ENCODE assay signal across 17 mouse cellular contexts in the genomic region with DNA sequence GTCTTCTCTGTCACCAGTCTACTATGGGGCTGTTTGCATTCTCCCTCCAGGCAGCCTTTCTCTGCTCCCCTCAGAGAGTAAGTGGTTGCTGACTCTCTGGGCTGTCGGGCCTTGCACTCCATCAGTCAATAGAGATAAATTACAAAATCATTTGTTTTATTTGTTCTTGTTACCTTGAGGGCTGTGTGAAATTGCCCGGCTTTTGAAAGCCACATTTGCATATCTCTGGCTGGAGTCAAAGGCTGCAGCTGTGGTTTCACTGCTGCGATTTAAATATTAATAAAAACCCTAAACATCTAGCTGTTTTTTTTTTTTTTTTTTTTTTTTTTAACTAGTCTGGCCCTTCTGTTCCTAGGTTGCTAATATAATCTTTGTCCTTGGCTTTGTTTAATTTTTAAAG. TPM values are rescaled to one million over a fixed set of nuclear protein-coding genes. Genes with fewer than 3 reads are reported as not detected.
DNase-seq lines count a peak whose midpoint lies in the region; ATAC-seq and TF ChIP-seq lines count a peak whose summit lies in the region.
"Had no signal": no experiment of that assay in that cellular context is flagged by ENCODE, and none has a peak within 500 bp of the region (broad histone marks: within the 10 kb centered on the region; RNA-seq: fewer than 3 reads in every experiment).

No protein-coding gene starts in this region.

- no peak for TF ChIP-seq CTCF in hindbrain, postnatal 0 days (IDR thresholded peaks at IDR 0.05; ENCODE audit: low read depth)

- H3K9ac ChIP-seq in hindbrain, embryonic 11.5 days (ENCODE audit: low read depth, low read length), result no peak overlapping the region
- no peak overlapping the region for H3K9ac ChIP-seq in hindbrain, postnatal 0 days (replicated peaks; ENCODE audit: low read length)
- H3K9ac ChIP-seq in liver, embryonic 13.5 days, result 0 out of 2 replicates have a peak overlapping the region, but pooled peaks have one; percentile 23
- no peak overlapping the region for H3K9ac ChIP-seq in kidney, embryonic 16.5 days (replicated peaks; ENCODE audit: low read length)
- H3K9ac ChIP-seq: embryonic facial prominence, embryonic 15.5 days; limb, embryonic 13.5 days had no signal

- H3K4me3 ChIP-seq in hindbrain, embryonic 11.5 days (ENCODE audit: low read depth, low read length), result no peak overlapping the region
- no peak overlapping the region for H3K4me3 ChIP-seq in hindbrain, postnatal 0 days (ENCODE audit: low read length)
- no peak overlapping the region for H3K4me3 ChIP-seq in embryonic facial prominence, embryonic 10.5 days
- no peak overlapping the region for H3K4me3 ChIP-seq in liver, embryonic 13.5 days (replicated peaks)
- no peak overlapping the region for H3K4me3 ChIP-seq in kidney, embryonic 16.5 days (ENCODE audit: low read length)
- H3K4me3 ChIP-seq: embryonic facial prominence, embryonic 15.5 days; layer of hippocampus, adult 2 months; limb, embryonic 13.5 days had no signal

- H3K9me3 ChIP-seq in hindbrain, embryonic 11.5 days (ENCODE audit: control insufficient read depth, low read length), result no peaks in the 10 kb centered on the region
- no peaks in the 10 kb centered on the region for H3K9me3 ChIP-seq in hindbrain, postnatal 0 days (ENCODE audit: low read length)
- H3K9me3 ChIP-seq in embryonic facial prominence, embryonic 10.5 days, result no peaks in the 10 kb centered on the region
- H3K9me3 ChIP-seq in liver, embryonic 13.5 days (replicated peaks), result no peaks in the 10 kb centered on the region
- no peaks in the 10 kb centered on the region for H3K9me3 ChIP-seq in kidney, embryonic 16.5 days (ENCODE audit: low read length)
- H3K9me3 ChIP-seq: embryonic facial prominence, embryonic 15.5 days; limb, embryonic 13.5 days had no signal

- no peaks in the 10 kb centered on the region for H3K36me3 ChIP-seq in hindbrain, embryonic 11.5 days (ENCODE audit: control insufficient read depth, insufficient read depth, low read length)
- H3K36me3 ChIP-seq in hindbrain, postnatal 0 days (ENCODE audit: insufficient read depth, low read length), result no peaks in the 10 kb centered on the region
- H3K36me3 ChIP-seq in embryonic facial prominence, embryonic 10.5 days (replicated peaks), result peaks cover 27% of the 10 kb centered on the region
- peaks cover 21% of the 10 kb centered on the region for H3K36me3 ChIP-seq in liver, embryonic 13.5 days
- H3K36me3 ChIP-seq in kidney, embryonic 16.5 days (ENCODE audit: insufficient read depth, low read length), result peaks cover 3% of the 10 kb centered on the region; the same call in 1 of the 2 replicates

- H3K4me1 ChIP-seq in hindbrain, embryonic 11.5 days (replicated peaks; ENCODE audit: control insufficient read depth, insufficient read depth, low read length), result peaks cover 8% of the 10 kb centered on the region; the same call in 1 of the 2 replicates
- H3K4me1 ChIP-seq in hindbrain, postnatal 0 days (ENCODE audit: insufficient read depth, low read length), result peaks cover 6% of the 10 kb centered on the region; the same call in 1 of the 2 replicates
- peaks cover 35% of the 10 kb centered on the region for H3K4me1 ChIP-seq in embryonic facial prominence, embryonic 10.5 days
- H3K4me1 ChIP-seq in liver, embryonic 13.5 days (replicated peaks), result peaks cover 69% of the 10 kb centered on the region
- H3K4me1 ChIP-seq in kidney, embryonic 16.5 days (ENCODE audit: insufficient read depth, low read length), result 0 out of 2 replicates have a peak, but pooled peaks cover 3% of the 10 kb centered on the region

- no peaks in the 10 kb centered on the region for H3K27me3 ChIP-seq in hindbrain, embryonic 11.5 days (ENCODE audit: control insufficient read depth, insufficient read depth, low read length)
- H3K27me3 ChIP-seq in hindbrain, postnatal 0 days (ENCODE audit: insufficient read depth, low read length), result no peaks in the 10 kb centered on the region
- no peaks in the 10 kb centered on the region for H3K27me3 ChIP-seq in embryonic facial prominence, embryonic 10.5 days (replicated peaks; ENCODE audit: low read depth, poor library complexity, severe bottlenecking)
- H3K27me3 ChIP-seq in liver, embryonic 13.5 days, result peaks cover 8% of the 10 kb centered on the region
- H3K27me3 ChIP-seq in kidney, embryonic 16.5 days (ENCODE audit: insufficient read depth, low read length), result no peaks in the 10 kb centered on the region
- H3K27me3 ChIP-seq: embryonic facial prominence, embryonic 15.5 days had no signal

- WGBS in hindbrain, embryonic 11.5 days, result 34% methylated on average over 3 of the region's 3 CpGs
- 18% methylated on average over 3 of the region's 3 CpGs for WGBS in hindbrain, postnatal 0 days
- WGBS in embryonic facial prominence, embryonic 10.5 days, result 58% methylated on average over 3 of the region's 3 CpGs
- WGBS in liver, embryonic 13.5 days (ENCODE audit: insufficient replicate concordance), result 33% methylated on average over 3 of the region's 3 CpGs
- 46% methylated on average over 3 of the region's 3 CpGs for WGBS in kidney, embryonic 16.5 days

- no peak for ATAC-seq in hindbrain, embryonic 11.5 days (ENCODE audit: low FRiP score)
- ATAC-seq in hindbrain, postnatal 0 days, result no peak
- ATAC-seq in liver, embryonic 13.5 days (ENCODE audit: low read depth), result no peak
- no peak for ATAC-seq in granulocyte monocyte progenitor cell, adult 5-6 weeks (replicated peaks; ENCODE audit: poor library complexity, severe bottlenecking)
- ATAC-seq in kidney, embryonic 16.5 days (ENCODE audit: low FRiP score, low TSS enrichment), result no peak

- DNase-seq in hindbrain, embryonic 11.5 days (ENCODE audit: low spot score), result no peak
- DNase-seq in hindbrain, postnatal 0 days (ENCODE audit: low spot score), result no peak
- peak; percentile 29 for DNase-seq in A20 (ENCODE audit: low read depth, low spot score)
- DNase-seq in embryonic facial prominence, embryonic 10.5 days (ENCODE audit: low spot score), result no peak
- DNase-seq in liver, embryonic 13.5 days, result no peak
- no peak for DNase-seq in right cerebral cortex, postnatal 25 days
- DNase-seq: cerebellum, adult 18-20 months; heart, postnatal 14 days; lung, postnatal 10 days; right cerebral cortex, postnatal 4 days; thymus, postnatal 14 days had no signal

- peak overlapping the region; percentile 89 for H3K27ac ChIP-seq in hindbrain, embryonic 11.5 days (ENCODE audit: low read depth, low read length)
- no peak overlapping the region for H3K27ac ChIP-seq in hindbrain, postnatal 0 days
- peak overlapping the region; percentile 61; the same call in 1 of the 2 replicates for H3K27ac ChIP-seq in embryonic facial prominence, embryonic 10.5 days (replicated peaks)
- H3K27ac ChIP-seq in liver, embryonic 13.5 days, result peak overlapping the region; percentile 80
- H3K27ac ChIP-seq in kidney, embryonic 16.5 days (ENCODE audit: low read length), result no peak overlapping the region
- H3K27ac ChIP-seq: embryonic facial prominence, embryonic 15.5 days; layer of hippocampus, adult 2 months; limb, embryonic 13.5 days had no signal

- no peak overlapping the region for H3K4me2 ChIP-seq in hindbrain, embryonic 11.5 days (replicated peaks; ENCODE audit: low read depth, low read length)
- no peak overlapping the region for H3K4me2 ChIP-seq in hindbrain, postnatal 0 days (ENCODE audit: low read depth, low read length)
- peak overlapping the region; percentile 56; the same call in 1 of the 2 replicates for H3K4me2 ChIP-seq in liver, embryonic 13.5 days
- no peak overlapping the region for H3K4me2 ChIP-seq in kidney, embryonic 16.5 days (replicated peaks; ENCODE audit: low read depth, low read length)
- H3K4me2 ChIP-seq: embryonic facial prominence, embryonic 15.5 days; limb, embryonic 13.5 days had no signal

RNA-seq across cellular contexts. Expression of a gene that starts 17.8 kb away (rescaled TPM):
- 74.5 and 89.4 TPM in 2 replicates for polyA plus RNA-seq in hindbrain, embryonic 11.5 days (2014; fragmentation: Nextera tagmentation; extraction: Ambion mirVana)
- total RNA-seq in hindbrain, postnatal 0 days (2014; rRNA removed), result 290 and 295 TPM in 2 replicates
- 106 and 114 TPM in 2 replicates for polyA plus RNA-seq in hindbrain, postnatal 0 days (2015; fragmentation: Nextera tagmentation; extraction: Ambion mirVana)
- polyA plus RNA-seq in embryonic facial prominence, embryonic 10.5 days (2016; fragmentation: Nextera tagmentation; extraction: Ambion mirVana), result 21.3 and 29.6 TPM in 2 replicates
- 8.8 and 8.9 TPM in 2 replicates for polyA plus RNA-seq in liver, embryonic 13.5 days (2015; fragmentation: Nextera tagmentation; extraction: Ambion mirVana)
- total RNA-seq in granulocyte monocyte progenitor cell, adult 5-6 weeks (2014; fragmentation: Nextera tagmentation), result 77.1 and 85.8 TPM in 2 replicates
- 56.3 and 66.2 TPM in 2 replicates for total RNA-seq in granulocyte monocyte progenitor cell, adult 5-6 weeks (2017)
- 36.5 and 39.3 TPM in 2 replicates for polyA plus RNA-seq in kidney, embryonic 16.5 days (2015; fragmentation: Nextera tagmentation; extraction: Ambion mirVana)

RNA-seq across cellular contexts. Expression of a gene that starts 19.0 kb away (rescaled TPM):
- 88.0 and 127 TPM in 2 replicates for polyA plus RNA-seq in hindbrain, embryonic 11.5 days (2014; fragmentation: Nextera tagmentation; extraction: Ambion mirVana)
- total RNA-seq in hindbrain, postnatal 0 days (2014; rRNA removed), result 103 and 140 TPM in 2 replicates
- polyA plus RNA-seq in hindbrain, postnatal 0 days (2015; fragmentation: Nextera tagmentation; extraction: Ambion mirVana), result 143 and 154 TPM in 2 replicates
- 16.5 and 31.6 TPM in 2 replicates for polyA plus RNA-seq in embryonic facial prominence, embryonic 10.5 days (2016; fragmentation: Nextera tagmentation; extraction: Ambion mirVana)
- 3.1 and 3.4 TPM in 2 replicates for polyA plus RNA-seq in liver, embryonic 13.5 days (2015; fragmentation: Nextera tagmentation; extraction: Ambion mirVana)
- total RNA-seq in granulocyte monocyte progenitor cell, adult 5-6 weeks (2014; fragmentation: Nextera tagmentation), result 1.4 and 3.0 TPM in 2 replicates
- 0.52 and 2.2 TPM in 2 replicates for total RNA-seq in granulocyte monocyte progenitor cell, adult 5-6 weeks (2017)
- polyA plus RNA-seq in kidney, embryonic 16.5 days (2015; fragmentation: Nextera tagmentation; extraction: Ambion mirVana), result 10.9 and 11.3 TPM in 2 replicates

RNA-seq across cellular contexts. Expression of a gene that starts 35.6 kb away (rescaled TPM):
- 4.5 and 5.0 TPM in 2 replicates for polyA plus RNA-seq in hindbrain, embryonic 11.5 days (2014; fragmentation: Nextera tagmentation; extraction: Ambion mirVana)
- 3.9 and 4.2 TPM in 2 replicates for total RNA-seq in hindbrain, postnatal 0 days (2014; rRNA removed)
- 5.3 and 5.8 TPM in 2 replicates for polyA plus RNA-seq in hindbrain, postnatal 0 days (2015; fragmentation: Nextera tagmentation; extraction: Ambion mirVana)
- polyA plus RNA-seq in embryonic facial prominence, embryonic 10.5 days (2016; fragmentation: Nextera tagmentation; extraction: Ambion mirVana), result 2.1 and 3.1 TPM in 2 replicates
- polyA plus RNA-seq in liver, embryonic 13.5 days (2015; fragmentation: Nextera tagmentation; extraction: Ambion mirVana), result 31.4 and 33.0 TPM in 2 replicates
- 26.9 and 29.5 TPM in 2 replicates for total RNA-seq in granulocyte monocyte progenitor cell, adult 5-6 weeks (2014; fragmentation: Nextera tagmentation)
- total RNA-seq in granulocyte monocyte progenitor cell, adult 5-6 weeks (2017), result 27.7 and 33.0 TPM in 2 replicates
- 17.9 and 18.6 TPM in 2 replicates for polyA plus RNA-seq in kidney, embryonic 16.5 days (2015; fragmentation: Nextera tagmentation; extraction: Ambion mirVana)

RNA-seq across cellular contexts. Expression of a gene that starts 41.7 kb away (rescaled TPM):
- 387 and 395 TPM in 2 replicates for polyA plus RNA-seq in hindbrain, embryonic 11.5 days (2014; fragmentation: Nextera tagmentation; extraction: Ambion mirVana)
- 535 and 538 TPM in 2 replicates for total RNA-seq in hindbrain, postnatal 0 days (2014; rRNA removed)
- 276 and 282 TPM in 2 replicates for polyA plus RNA-seq in hindbrain, postnatal 0 days (2015; fragmentation: Nextera tagmentation; extraction: Ambion mirVana)
- polyA plus RNA-seq in embryonic facial prominence, embryonic 10.5 days (2016; fragmentation: Nextera tagmentation; extraction: Ambion mirVana), result 469 and 481 TPM in 2 replicates
- 344 and 360 TPM in 2 replicates for polyA plus RNA-seq in liver, embryonic 13.5 days (2015; fragmentation: Nextera tagmentation; extraction: Ambion mirVana)
- 1,057 and 1,193 TPM in 2 replicates for total RNA-seq in granulocyte monocyte progenitor cell, adult 5-6 weeks (2014; fragmentation: Nextera tagmentation)
- 795 and 2,552 TPM in 2 replicates for total RNA-seq in granulocyte monocyte progenitor cell, adult 5-6 weeks (2017)
- polyA plus RNA-seq in kidney, embryonic 16.5 days (2015; fragmentation: Nextera tagmentation; extraction: Ambion mirVana), result 267 and 290 TPM in 2 replicates

RNA-seq across cellular contexts. Expression of a gene that starts 58.7 kb away (rescaled TPM):
- 3.1 and 3.5 TPM in 2 replicates for polyA plus RNA-seq in hindbrain, embryonic 11.5 days (2014; fragmentation: Nextera tagmentation; extraction: Ambion mirVana)
- total RNA-seq in hindbrain, postnatal 0 days (2014; rRNA removed), result 0.31 and 0.58 TPM in 2 replicates
- 3.8 and 4.6 TPM in 2 replicates for polyA plus RNA-seq in hindbrain, postnatal 0 days (2015; fragmentation: Nextera tagmentation; extraction: Ambion mirVana)
- polyA plus RNA-seq in embryonic facial prominence, embryonic 10.5 days (2016; fragmentation: Nextera tagmentation; extraction: Ambion mirVana), result 3.9 and 4.7 TPM in 2 replicates
- polyA plus RNA-seq in liver, embryonic 13.5 days (2015; fragmentation: Nextera tagmentation; extraction: Ambion mirVana), result 0.66 and 1.2 TPM in 2 replicates
- total RNA-seq in granulocyte monocyte progenitor cell, adult 5-6 weeks (2014; fragmentation: Nextera tagmentation), result 0.49 and 2.7 TPM in 2 replicates
- 0.52 and 9.1 TPM in 2 replicates for total RNA-seq in granulocyte monocyte progenitor cell, adult 5-6 weeks (2017)
- 10.1 and 10.9 TPM in 2 replicates for polyA plus RNA-seq in kidney, embryonic 16.5 days (2015; fragmentation: Nextera tagmentation; extraction: Ambion mirVana)
- total RNA-seq: common myeloid progenitor, adult 5-6 weeks had no signal

Comparison
In these comparisons a context has a peak if more than half of its experiments do, and no peak if none do; other contexts are left out.
1. H3K27ac ChIP-seq: peak in hindbrain, embryonic 11.5 days (single experiment), embryonic facial prominence, embryonic 10.5 days (single experiment) and liver, embryonic 13.5 days (single experiment); none in hindbrain, postnatal 0 days (single experiment) and kidney, embryonic 16.5 days (single experiment).